Mouse (Mus musculus): ENCODE measurements around the gene Mpst. TPM values are rescaled to one million over a fixed set of nuclear protein-coding genes. Genes with fewer than 3 reads are reported as not detected.

Gene Mpst
- polyA plus RNA-seq, 1 experiment = 136 TPM

GRCm38 (mm10) chr15:78380208-78380607 lies 26.0 kb upstream of the Mpst start:
- 65% methylated on average over 2 of the region's 2 CpGs for whole genome bisulfite sequencing
- DNase-seq = no peak
- Histone ChIP-seq H3K4me1 (ENCODE audit: control insufficient read depth, insufficient read depth, low read length) (no peaks in the 10 kb centered on the region), H3K4me3 (replicated peaks; ENCODE audit: extremely low read depth, low read depth, low read length) (no peak overlapping the region)
- TF ChIP-seq CTCF (IDR thresholded peaks at IDR 0.05; ENCODE audit: insufficient read depth, low read length) = no peak
- no peak for TF ChIP-seq POLR2A (IDR thresholded peaks at IDR 0.05; ENCODE audit: borderline replicate concordance, extremely low read depth, low read depth, low read length)

GRCm38 (mm10) chr15:78380741-78381140 lies 25.5 kb upstream of the Mpst start:
- 66% methylated on average over 4 of the region's 4 CpGs for WGBS
- DNase-seq = no peak
- no peak overlapping the region for H3K4me3 ChIP-seq (replicated peaks; ENCODE audit: extremely low read depth, low read depth, low read length)
- H3K4me1 ChIP-seq (ENCODE audit: control insufficient read depth, insufficient read depth, low read length) = no peaks in the 10 kb centered on the region
- no peak for TF ChIP-seq POLR2A (IDR thresholded peaks at IDR 0.05; ENCODE audit: borderline replicate concordance, extremely low read depth, low read depth, low read length)
- TF ChIP-seq CTCF (IDR thresholded peaks at IDR 0.05; ENCODE audit: insufficient read depth, low read length) = no peak

GRCm38 (mm10) chr15:78382115-78382514 lies 24.1 kb upstream of the Mpst start:
- no peak for DNase-seq
- TF ChIP-seq CTCF (IDR thresholded peaks at IDR 0.05; ENCODE audit: insufficient read depth, low read length) = no peak
- no peak for TF ChIP-seq POLR2A (IDR thresholded peaks at IDR 0.05; ENCODE audit: borderline replicate concordance, extremely low read depth, low read depth, low read length)
- WGBS = 81% methylated on average over 4 of the region's 4 CpGs
- H3K4me3 ChIP-seq (replicated peaks; ENCODE audit: extremely low read depth, low read depth, low read length) = no peak overlapping the region
- H3K4me1 ChIP-seq (ENCODE audit: control insufficient read depth, insufficient read depth, low read length) = no peaks in the 10 kb centered on the region

- 69% methylated on average over 11 of the region's 11 CpGs for WGBS
- DNase-seq = no peak
These were observed 22.6 kb upstream of the Mpst start for GRCm38 (mm10) chr15:78383450-78384219.

GRCm38 (mm10) chr15:78384220-78385116 lies 21.7 kb upstream of the Mpst start:
- Histone ChIP-seq H3K4me1 (ENCODE audit: control insufficient read depth, insufficient read depth, low read length) (no peaks in the 10 kb centered on the region), H3K4me3 (replicated peaks; ENCODE audit: extremely low read depth, low read depth, low read length) (no peak overlapping the region)
- no peak for TF ChIP-seq CTCF (IDR thresholded peaks at IDR 0.05; ENCODE audit: insufficient read depth, low read length)
- WGBS = 54% methylated on average over 7 of the region's 7 CpGs
- DNase-seq = no peak

More at GRCm38 (mm10) chr15:78383450-78384219, 22.6 kb upstream of the Mpst start:
- H3K4me1 ChIP-seq (ENCODE audit: control insufficient read depth, insufficient read depth, low read length) = no peaks in the 10 kb centered on the region
- TF ChIP-seq POLR2A (IDR thresholded peaks at IDR 0.05; ENCODE audit: borderline replicate concordance, extremely low read depth, low read depth, low read length) (no peak), CTCF (IDR thresholded peaks at IDR 0.05; ENCODE audit: insufficient read depth, low read length) (no peak)
- H3K4me3 ChIP-seq (replicated peaks; ENCODE audit: extremely low read depth, low read depth, low read length) = no peak overlapping the region

- Histone ChIP-seq H3K4me1 (ENCODE audit: control insufficient read depth, insufficient read depth, low read length) (no peaks in the 10 kb centered on the region), H3K4me3 (replicated peaks; ENCODE audit: extremely low read depth, low read depth, low read length) (no peak overlapping the region)
- DNase-seq = no peak
- TF ChIP-seq POLR2A (IDR thresholded peaks at IDR 0.05; ENCODE audit: borderline replicate concordance, extremely low read depth, low read depth, low read length) (no peak), CTCF (IDR thresholded peaks at IDR 0.05; ENCODE audit: insufficient read depth, low read length) (no peak)
- WGBS = 100% methylated on average over 1 of the region's 1 CpGs
These were observed 20.7 kb upstream of the Mpst start for GRCm38 (mm10) chr15:78385564-78385963.

GRCm38 (mm10) chr15:78390855-78391254 lies 15.4 kb upstream of the Mpst start:
- Histone ChIP-seq H3K4me1 (ENCODE audit: control insufficient read depth, insufficient read depth, low read length) (no peaks in the 10 kb centered on the region), H3K4me3 (replicated peaks; ENCODE audit: extremely low read depth, low read depth, low read length) (no peak overlapping the region)
- DNase-seq = no peak
- TF ChIP-seq CTCF (IDR thresholded peaks at IDR 0.05; ENCODE audit: insufficient read depth, low read length) (no peak), POLR2A (IDR thresholded peaks at IDR 0.05; ENCODE audit: borderline replicate concordance, extremely low read depth, low read depth, low read length) (no peak)
- 69% methylated on average over 3 of the region's 3 CpGs for WGBS

GRCm38 (mm10) chr15:78395478-78395962 lies 10.7 kb upstream of the Mpst start, which contains the start of gene Tex33:
Gene Tex33, minus strand, starts transcription at chr15:78395912.
- whole genome bisulfite sequencing = 82% methylated on average over 8 of the region's 8 CpGs
- TF ChIP-seq POLR2A (IDR thresholded peaks at IDR 0.05; ENCODE audit: borderline replicate concordance, extremely low read depth, low read depth, low read length) (no peak), CTCF (IDR thresholded peaks at IDR 0.05; ENCODE audit: insufficient read depth, low read length) (no peak)
- no peak for DNase-seq
- H3K4me1 ChIP-seq (ENCODE audit: control insufficient read depth, insufficient read depth, low read length) = peaks cover under 1% of the 10 kb centered on the region
- no peak within 1 kb of the TSS for H3K4me3 ChIP-seq (replicated peaks; ENCODE audit: extremely low read depth, low read depth, low read length)

GRCm38 (mm10) chr15:78401345-78401744 lies 4.9 kb upstream of the Mpst start:
- no peak for TF ChIP-seq CTCF (IDR thresholded peaks at IDR 0.05; ENCODE audit: insufficient read depth, low read length)
- no peak for TF ChIP-seq POLR2A (IDR thresholded peaks at IDR 0.05; ENCODE audit: borderline replicate concordance, extremely low read depth, low read depth, low read length)
- Histone ChIP-seq H3K4me3 (replicated peaks; ENCODE audit: extremely low read depth, low read depth, low read length) (no peak overlapping the region), H3K4me1 (ENCODE audit: control insufficient read depth, insufficient read depth, low read length) (peaks cover 11% of the 10 kb centered on the region)
- no peak for DNase-seq
- WGBS = 44% methylated on average over 6 of the region's 6 CpGs

Measured in lung, adult 2 months (tissue).